Mouse (Mus musculus): ENCODE results near the gene Tmem115. TPM values are rescaled to one million over a fixed set of nuclear protein-coding genes. Genes with fewer than 3 reads are reported as not detected.

Tmem115 gene
- polyA plus RNA-seq, 1 experiment from 2014 or later, result 43.6 TPM

- ATAC-seq (ENCODE audit: low FRiP score, low read depth), result no peak
- Histone ChIP-seq H3K9ac (replicated peaks) (no peak overlapping the region), H3K4me1 (peaks cover 38% of the 10 kb centered on the region), H3K27ac (replicated peaks) (no peak overlapping the region), H3K4me3 (no peak overlapping the region), H3K9me3 (no peaks in the 10 kb centered on the region), H3K36me3 (peaks cover 26% of the 10 kb centered on the region), H3K27me3 (no peaks in the 10 kb centered on the region), H3K4me2 (replicated peaks) (no peak overlapping the region)
- WGBS, result 91% methylated on average over 10 of the region's 10 CpGs
These were observed 44.1 kb downstream of the Tmem115 start for GRCm38 (mm10) chr9:107577871-107578270.

- no peak within 1 kb of the TSS; the same call in 1 of the 2 replicates for H3K9ac ChIP-seq (replicated peaks)
- no peak within 1 kb of the TSS for H3K27ac ChIP-seq (replicated peaks)
- H3K4me3 ChIP-seq, result no peak within 1 kb of the TSS
- no peak within 1 kb of the TSS for H3K4me2 ChIP-seq (replicated peaks)
- H3K27me3 ChIP-seq, result no peaks in the 10 kb centered on the region
- H3K36me3 ChIP-seq, result peaks cover 26% of the 10 kb centered on the region
- H3K4me1 ChIP-seq, result peaks cover 38% of the 10 kb centered on the region
- H3K9me3 ChIP-seq, result no peaks in the 10 kb centered on the region
- ATAC-seq (ENCODE audit: low FRiP score, low read depth), result no peak
- 77% methylated on average over 3 of the region's 3 CpGs for WGBS
These were observed 44.8 kb downstream of the Tmem115 start, which contains the start of gene Naa80 for GRCm38 (mm10) chr9:107578587-107578986. Gene Naa80 (plus strand): TSS chr9:107578887.

GRCm38 (mm10) chr9:107579023-107579900, 45.5 kb downstream of the Tmem115 start:
- Histone ChIP-seq H3K36me3 (peaks cover 24% of the 10 kb centered on the region), H3K9ac (replicated peaks) (no peak overlapping the region; the same call in 1 of the 2 replicates), H3K9me3 (no peaks in the 10 kb centered on the region), H3K4me3 (no peak overlapping the region), H3K27me3 (no peaks in the 10 kb centered on the region), H3K27ac (replicated peaks) (no peak overlapping the region), H3K4me2 (replicated peaks) (no peak overlapping the region), H3K4me1 (peaks cover 38% of the 10 kb centered on the region)
- WGBS, result 94% methylated on average over 14 of the region's 14 CpGs
- no peak for ATAC-seq (ENCODE audit: low FRiP score, low read depth)

GRCm38 (mm10) chr9:107580501-107581317, 47.0 kb downstream of the Tmem115 start, which contains the start of gene Hyal3:
Gene Hyal3 (plus strand): TSS chr9:107580818.
- H3K9me3 ChIP-seq, result no peaks in the 10 kb centered on the region
- H3K4me3 ChIP-seq, result peak within 1 kb of the TSS; percentile 64
- no peaks in the 10 kb centered on the region for H3K27me3 ChIP-seq
- peak within 1 kb of the TSS; percentile 72 for H3K27ac ChIP-seq (replicated peaks)
- peaks cover 16% of the 10 kb centered on the region; the same call in 1 of the 2 replicates for H3K36me3 ChIP-seq
- peak within 1 kb of the TSS; percentile 97 for H3K4me2 ChIP-seq (replicated peaks)
- WGBS, result 1% methylated on average over 32 of the region's 32 CpGs
- H3K9ac ChIP-seq (replicated peaks), result peak within 1 kb of the TSS; percentile 78
- peaks cover 38% of the 10 kb centered on the region for H3K4me1 ChIP-seq
- ATAC-seq (ENCODE audit: low FRiP score, low read depth), result peak; percentile 53

GRCm38 (mm10) chr9:107581584-107581983, 47.8 kb downstream of the Tmem115 start:
- ATAC-seq (ENCODE audit: low FRiP score, low read depth), result no peak
- 78% methylated on average over 4 of the region's 4 CpGs for WGBS
- no peak overlapping the region for H3K27ac ChIP-seq (replicated peaks)

GRCm38 (mm10) chr9:107582509-107583062, 48.8 kb downstream of the Tmem115 start:
- Histone ChIP-seq H3K4me2 (replicated peaks) (no peak overlapping the region), H3K36me3 (peaks cover 16% of the 10 kb centered on the region; the same call in 1 of the 2 replicates), H3K9ac (replicated peaks) (no peak overlapping the region), H3K4me1 (peaks cover 32% of the 10 kb centered on the region), H3K9me3 (no peaks in the 10 kb centered on the region), H3K4me3 (no peak overlapping the region), H3K27me3 (no peaks in the 10 kb centered on the region), H3K27ac (replicated peaks) (no peak overlapping the region)
- no peak for ATAC-seq (ENCODE audit: low FRiP score, low read depth)
- WGBS, result 90% methylated on average over 7 of the region's 7 CpGs

More at GRCm38 (mm10) chr9:107581584-107581983, 47.8 kb downstream of the Tmem115 start:
- H3K36me3 ChIP-seq, result peaks cover 16% of the 10 kb centered on the region; the same call in 1 of the 2 replicates
- peaks cover 38% of the 10 kb centered on the region for H3K4me1 ChIP-seq
- peak overlapping the region; percentile 97 for H3K4me2 ChIP-seq (replicated peaks)
- no peaks in the 10 kb centered on the region for H3K9me3 ChIP-seq
- peak overlapping the region; percentile 64; the same call in 1 of the 2 replicates for H3K4me3 ChIP-seq
- no peaks in the 10 kb centered on the region for H3K27me3 ChIP-seq
- no peak overlapping the region; the same call in none of the 2 replicates for H3K9ac ChIP-seq (replicated peaks)

- Histone ChIP-seq H3K4me2 (replicated peaks) (no peak overlapping the region), H3K9ac (replicated peaks) (no peak overlapping the region; the same call in 1 of the 2 replicates), H3K36me3 (peaks cover 16% of the 10 kb centered on the region; the same call in 1 of the 2 replicates), H3K4me3 (no peak overlapping the region), H3K27me3 (no peaks in the 10 kb centered on the region), H3K9me3 (no peaks in the 10 kb centered on the region), H3K27ac (replicated peaks) (no peak overlapping the region), H3K4me1 (peaks cover 35% of the 10 kb centered on the region)
- 92% methylated on average over 14 of the region's 14 CpGs for WGBS
- ATAC-seq (ENCODE audit: low FRiP score, low read depth), result no peak
These were observed 49.4 kb downstream of the Tmem115 start for GRCm38 (mm10) chr9:107583174-107583573.

- no peak overlapping the region for H3K27ac ChIP-seq (replicated peaks)
- H3K4me1 ChIP-seq, result peaks cover 24% of the 10 kb centered on the region
- no peaks in the 10 kb centered on the region for H3K9me3 ChIP-seq
- 91% methylated on average over 5 of the region's 5 CpGs for WGBS
- H3K36me3 ChIP-seq, result peaks cover 32% of the 10 kb centered on the region
- H3K4me2 ChIP-seq (replicated peaks), result no peak overlapping the region
- no peak overlapping the region for H3K9ac ChIP-seq (replicated peaks)
- no peak for ATAC-seq (ENCODE audit: low FRiP score, low read depth)
- H3K27me3 ChIP-seq, result no peaks in the 10 kb centered on the region
- no peak overlapping the region for H3K4me3 ChIP-seq
These were observed 52.8 kb downstream of the Tmem115 start for GRCm38 (mm10) chr9:107586504-107586903.

GRCm38 (mm10) chr9:107586974-107587832, 53.5 kb downstream of the Tmem115 start, which contains the start of gene Ifrd2:
Gene Ifrd2 (plus strand): TSS chr9:107587642.
- peaks cover 18% of the 10 kb centered on the region for H3K4me1 ChIP-seq
- 14% methylated on average over 46 of the region's 46 CpGs for WGBS
- no peaks in the 10 kb centered on the region for H3K9me3 ChIP-seq
- peak; percentile 97 for ATAC-seq (ENCODE audit: low FRiP score, low read depth)
- peak within 1 kb of the TSS; percentile 82 for H3K4me2 ChIP-seq (replicated peaks)
- H3K9ac ChIP-seq (replicated peaks), result peak within 1 kb of the TSS; percentile 69
- no peaks in the 10 kb centered on the region for H3K27me3 ChIP-seq
- H3K4me3 ChIP-seq, result peak within 1 kb of the TSS; percentile 79
- peaks cover 39% of the 10 kb centered on the region for H3K36me3 ChIP-seq
- no peak within 1 kb of the TSS for H3K27ac ChIP-seq (replicated peaks)

GRCm38 (mm10) chr9:107587833-107588639, 54.3 kb downstream of the Tmem115 start:
- H3K9ac ChIP-seq (replicated peaks), result peak overlapping the region; percentile 69
- H3K9me3 ChIP-seq, result no peaks in the 10 kb centered on the region
- H3K4me1 ChIP-seq, result peaks cover 18% of the 10 kb centered on the region
- no peak for ATAC-seq (ENCODE audit: low FRiP score, low read depth)
- no peak overlapping the region for H3K27ac ChIP-seq (replicated peaks)
- peak overlapping the region; percentile 79 for H3K4me3 ChIP-seq
- H3K36me3 ChIP-seq, result peaks cover 38% of the 10 kb centered on the region
- WGBS, result 7% methylated on average over 33 of the region's 33 CpGs
- H3K27me3 ChIP-seq, result no peaks in the 10 kb centered on the region
- peak overlapping the region; percentile 82 for H3K4me2 ChIP-seq (replicated peaks)
